Mouse (Mus musculus): ENCODE data around the gene Spty2d1.

Spty2d1 gene

GRCm38 (mm10) chr7:46986646-46987045, 21.6 kb downstream of the Spty2d1 start:
- DNase-seq: peak; percentile 74

- peak; percentile 77 for DNase-seq
Measured at GRCm38 (mm10) chr7:46985718-46986505, 22.3 kb downstream of the Spty2d1 start.

GRCm38 (mm10) chr7:46983280-46983679, 24.9 kb downstream of the Spty2d1 start, which contains the start of gene Gm9999:
Gm9999 (plus strand) TSS chr7:46983580.
- DNase-seq: no peak

GRCm38 (mm10) chr7:46975456-46975855, 32.8 kb downstream of the Spty2d1 start:
- DNase-seq: no peak

DNA sequence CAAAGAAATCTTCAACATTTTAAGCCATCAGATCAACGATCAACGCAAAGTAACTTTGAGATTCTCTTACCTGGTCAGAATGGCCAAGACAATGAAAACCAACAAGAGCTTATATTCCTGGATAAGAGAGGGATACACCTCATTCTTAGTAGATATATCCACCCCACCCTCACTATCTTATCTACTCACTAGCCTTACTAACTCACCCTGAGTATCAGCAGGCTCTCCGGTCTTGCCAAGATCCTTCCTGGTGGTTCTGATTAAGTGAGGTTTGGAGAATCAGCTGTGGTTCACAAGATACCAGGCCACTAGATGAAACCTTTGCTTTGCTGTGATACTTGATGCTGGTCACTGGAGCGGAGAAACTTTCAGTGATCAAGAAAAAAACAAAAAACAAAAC, 33.6 kb downstream of the Spty2d1 start:
- DNase-seq: no peak

DNA sequence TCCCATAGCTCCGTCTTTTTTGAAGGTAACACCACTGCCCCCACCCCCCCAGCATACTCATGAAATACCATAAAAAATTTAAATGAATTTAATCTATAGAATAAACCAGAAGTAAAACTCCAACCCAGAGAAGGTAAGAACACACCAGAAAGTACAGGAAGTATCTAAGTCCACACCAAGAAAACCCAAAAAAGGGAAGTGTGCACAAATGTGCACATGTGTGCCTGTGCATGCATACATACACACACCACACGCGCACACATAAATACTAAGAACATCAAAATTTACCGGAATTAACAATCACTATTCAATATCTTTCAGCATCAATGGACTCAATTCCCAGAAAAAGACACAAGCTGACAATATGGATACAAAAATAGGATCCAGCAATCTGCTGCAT, 38.3 kb downstream of the Spty2d1 start:
- DNase-seq: no peak

DNA sequence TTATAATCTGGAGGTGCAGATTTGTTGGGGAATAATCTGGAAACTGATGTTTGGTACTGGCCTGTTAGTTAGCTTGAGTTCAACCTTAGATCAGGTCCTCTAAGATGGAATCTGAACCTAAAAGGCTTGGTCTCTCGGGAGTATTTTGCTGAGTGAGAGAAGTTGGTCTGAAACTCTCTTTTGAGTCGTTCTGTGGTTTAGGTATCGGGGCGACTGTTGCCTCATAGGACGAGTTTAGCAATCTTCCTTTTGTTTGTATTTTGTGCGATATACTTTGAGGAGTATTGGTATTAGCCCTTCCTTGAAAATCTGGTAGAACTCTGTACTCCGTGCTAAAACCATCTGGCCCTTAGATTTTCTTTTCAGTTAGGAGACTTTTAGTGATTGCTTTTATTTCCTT, 44.1 kb downstream of the Spty2d1 start:
- DNase-seq: no peak

DNA sequence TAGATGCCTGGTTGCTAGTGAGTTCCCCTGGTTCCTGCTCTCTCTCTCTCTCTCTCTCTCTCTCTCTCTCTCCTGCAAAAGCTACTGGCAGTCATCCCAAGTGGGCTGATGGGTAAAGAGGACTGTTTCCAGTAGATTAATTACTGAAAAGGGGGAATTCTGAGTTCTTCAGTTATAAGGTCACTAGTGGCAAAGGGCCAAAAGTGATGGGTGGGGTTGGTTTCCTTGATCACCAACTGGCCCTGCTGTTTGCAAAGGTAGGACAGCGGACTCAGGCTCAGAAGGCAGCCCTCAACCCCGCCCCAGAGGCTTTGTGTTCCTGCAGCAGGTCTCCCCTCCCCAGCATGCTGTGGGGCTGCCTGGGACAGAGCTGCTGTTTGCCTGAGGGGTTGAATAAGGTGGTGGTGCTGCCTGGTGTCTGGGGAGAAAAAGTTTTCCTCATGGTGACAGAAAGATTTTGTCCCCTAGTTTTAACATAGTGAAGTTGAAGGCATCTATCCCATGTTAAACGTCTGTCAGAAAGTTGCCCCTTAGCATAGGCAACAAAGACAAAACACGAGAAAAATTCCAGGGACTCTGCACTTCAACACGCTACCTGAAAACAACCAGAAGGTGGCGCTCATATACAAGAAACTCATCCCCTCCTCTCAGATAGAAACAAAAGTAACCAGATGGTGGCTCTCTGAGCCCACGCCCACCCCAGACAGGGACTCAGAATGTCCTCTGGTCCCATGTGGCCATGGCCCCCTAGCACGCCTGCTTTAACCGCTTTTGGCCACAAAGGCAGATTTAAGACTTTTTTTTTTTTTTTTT, 45.2 kb downstream of the Spty2d1 start:
- peak; percentile 90 for DNase-seq

- DNase-seq: peak; percentile 52
Measured at GRCm38 (mm10) chr7:46962132-46962531, 46.1 kb downstream of the Spty2d1 start.

DNA sequence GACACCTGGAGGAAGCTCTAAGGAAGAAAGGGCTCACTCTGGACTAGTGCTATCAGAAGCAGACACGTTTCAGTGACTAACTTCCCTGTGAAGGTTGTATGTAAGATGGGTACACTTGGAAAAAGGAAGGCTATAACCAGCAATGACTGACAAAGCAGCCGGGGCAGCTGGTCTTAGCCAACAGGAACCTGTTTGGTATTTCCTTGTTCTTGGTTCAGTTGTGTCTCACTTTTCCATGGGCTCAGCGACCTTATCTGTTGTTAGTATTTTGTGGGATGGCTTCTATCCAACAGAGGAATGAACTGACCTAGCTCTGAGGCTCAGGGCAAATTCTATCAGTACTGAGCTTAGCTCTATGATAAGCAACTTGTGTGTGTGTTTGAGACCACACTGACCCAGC, 47.2 kb downstream of the Spty2d1 start:
- DNase-seq: no peak

- no peak for DNase-seq
Measured at GRCm38 (mm10) chr7:46958853-46959252, 49.4 kb downstream of the Spty2d1 start.

DNA sequence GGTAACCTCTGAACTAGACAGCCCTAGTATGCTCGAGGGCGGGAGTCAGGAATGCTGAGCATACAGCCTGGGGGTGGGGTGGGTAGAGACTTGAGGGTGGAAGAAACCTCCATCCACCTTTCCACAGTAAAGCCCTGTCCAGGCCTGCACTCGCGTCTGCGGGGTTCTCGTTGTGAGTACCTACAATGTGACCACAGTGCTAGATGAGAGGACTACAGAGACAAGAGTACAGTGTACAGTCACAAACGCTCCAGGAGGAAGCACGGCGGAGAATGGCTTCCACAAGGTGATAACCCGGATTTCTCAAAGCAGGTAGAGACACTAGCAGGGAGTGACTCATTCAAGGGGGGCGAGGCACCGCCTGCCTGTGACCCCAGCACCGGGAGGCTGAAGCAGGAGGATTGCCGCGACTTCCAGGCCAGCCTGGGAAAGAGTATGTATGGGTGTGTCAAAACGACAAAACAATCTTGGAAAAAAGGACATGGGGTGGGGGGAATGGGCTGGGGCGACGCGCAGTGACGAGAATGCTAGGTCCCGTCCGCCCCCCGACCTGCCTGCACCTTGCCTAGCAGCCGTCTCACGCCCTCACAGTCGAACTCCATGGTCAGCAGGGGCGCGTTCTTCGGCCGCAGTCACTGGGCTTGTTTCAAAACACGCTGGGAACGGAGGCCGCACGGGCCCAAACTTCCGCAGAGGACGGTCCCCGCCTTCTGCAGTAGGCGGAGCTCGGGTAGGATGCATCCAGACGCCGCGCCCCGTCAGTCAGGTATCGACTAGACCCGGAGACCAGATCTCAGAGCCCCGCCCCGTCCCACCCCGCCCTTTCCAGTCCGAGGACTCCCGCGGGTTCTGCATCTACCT, 50.1 kb downstream of the Spty2d1 start, which contains the start of gene Uevld:
TSS of gene Uevld (minus strand) at position 697 of the 861 bp plus-strand sequence.
- DNase-seq: peak; percentile 97

Data from lung, postnatal 10 days (tissue).